Mouse (Mus musculus) stomach, postnatal 0 days (tissue): Measurements from ENCODE around the gene Stk38. TPM values are rescaled to one million over a fixed set of nuclear protein-coding genes. Genes with fewer than 3 reads are reported as not detected.

Experiments used
- ATAC-seq: fragments of 200-750 bp; cut with Nextera tagmentation; 2 replicates; pipeline ENCODE4 v1.8.0; 2017; ENCODE audit not compliant: low FRiP score, low TSS enrichment
- DNase-seq: peaks from one replicate; pipeline ENCODE4 v3.0.0-alpha.2; 2016; ENCODE audit warnings: low spot score
- H3K27ac ChIP-seq: fragments of 300-500 bp; sonication (generic); replicated peaks from 2 replicates; pipeline ENCODE4 v1.5.1; 2014; ENCODE audit warnings: mild to moderate bottlenecking, control low read depth
- H3K27me3 ChIP-seq: fragments of 300-500 bp; sonication (generic); 2 replicates; pipeline ENCODE4 v1.6.1; 2014; ENCODE audit warnings: low read length; ENCODE audit not compliant: control insufficient read depth, insufficient read depth
- H3K36me3 ChIP-seq: fragments of 300-500 bp; sonication (generic); 2 replicates; pipeline ENCODE4 v1.6.1; 2014; ENCODE audit warnings: low read length, mixed read lengths; ENCODE audit not compliant: control insufficient read depth, insufficient read depth
- H3K4me1 ChIP-seq: fragments of 300-500 bp; sonication (generic); replicated peaks from 2 replicates; pipeline ENCODE4 v1.6.1; 2014; ENCODE audit warnings: antibody characterized with exemption; ENCODE audit not compliant: control insufficient read depth, insufficient read depth
- H3K4me2 ChIP-seq: fragments of 300-500 bp; sonication (generic); replicated peaks from 2 replicates; pipeline ENCODE4 v1.6.1; 2014; ENCODE audit warnings: low read depth, mild to moderate bottlenecking, control low read depth, moderate library complexity
- H3K4me3 ChIP-seq: fragments of 300-500 bp; sonication (generic); 2 replicates; pipeline ENCODE4 v1.5.1; 2014; ENCODE audit warnings: low read depth, low read length, control low read depth
- H3K9ac ChIP-seq: fragments of 300-500 bp; sonication (generic); 2 replicates; pipeline ENCODE4 v1.6.1; 2014; ENCODE audit warnings: mild to moderate bottlenecking, low read length, control low read depth, mixed read lengths
- H3K9me3 ChIP-seq: fragments of 300-500 bp; sonication (generic); 2 replicates; pipeline ENCODE4 v1.6.1; 2016; ENCODE audit warnings: low read length; ENCODE audit not compliant: control insufficient read depth
- CTCF ChIP-seq: IDR thresholded peaks from 2 replicates; pipeline ENCODE4 v1.5.1; 2016; ENCODE audit warnings: antibody characterized with exemption, low read depth, mild to moderate bottlenecking, moderate library complexity
- EP300 ChIP-seq: optimal IDR thresholded peaks from 2 replicates; pipeline ENCODE3; 2016; ENCODE audit warnings: antibody characterized with exemption
- WGBS: fragments of 180-500 bp; shearing (Covaris S2); extraction: QIAGEN DNeasy Blood & Tissue Kit; methylation state at CpG from one replicate; pipeline ENCODE4 v1.1.7; 2014; 5-methylcytosine and 5-hydroxymethylcytosine counted together
- polyA plus RNA-seq: library from polyadenylated mRNA; unstranded; fragments of >200 nt; fragmentation: Nextera tagmentation; extraction: Ambion mirVana; gene quantifications from 2 replicates; pipeline ENCODE4 v1.2.1, GENCODE M21; 2015

Gene Stk38
- polyA plus RNA-seq, 1 experiment from 2014 or later, result 64.8 TPM

- ATAC-seq (no peak), DNase-seq (peak; percentile 50)
- H3K9ac ChIP-seq, result no peak overlapping the region
- no peak overlapping the region for H3K4me3 ChIP-seq
- H3K36me3 ChIP-seq, result no peaks in the 10 kb centered on the region
- TF ChIP-seq EP300, result no peak
- peak; percentile 78 for TF ChIP-seq CTCF
- no peak overlapping the region for H3K27ac ChIP-seq
- no peak overlapping the region for H3K4me2 ChIP-seq
- H3K4me1 ChIP-seq, result no peaks in the 10 kb centered on the region
- no peaks in the 10 kb centered on the region for H3K9me3 ChIP-seq
- no peaks in the 10 kb centered on the region for H3K27me3 ChIP-seq
Measured at GRCm38 (mm10) chr17:29020444-29020843, 12.6 kb upstream of the Stk38 start.

DNA sequence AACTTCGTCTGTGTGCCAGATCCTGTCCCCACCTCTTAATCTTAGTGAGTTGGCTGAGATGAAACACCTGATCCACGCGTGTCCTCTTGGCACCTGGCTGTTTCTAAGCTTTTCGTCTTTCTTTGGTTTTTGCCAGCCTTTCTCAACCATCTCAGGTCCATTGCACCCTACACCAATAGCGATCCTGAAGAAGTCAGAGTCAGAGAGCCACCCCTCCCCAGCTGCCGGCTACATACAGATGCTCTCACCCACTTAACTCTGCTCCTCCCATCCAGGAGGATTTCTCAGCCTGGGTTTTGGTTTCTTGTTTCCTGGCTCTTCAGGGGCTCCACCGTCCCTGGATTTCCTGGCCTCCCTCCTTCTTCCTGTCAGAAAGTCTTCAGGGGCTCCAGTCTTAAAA, 11.6 kb upstream of the Stk38 start:
- Histone ChIP-seq H3K4me3 (no peak overlapping the region), H3K36me3 (no peaks in the 10 kb centered on the region), H3K9me3 (no peaks in the 10 kb centered on the region), H3K4me1 (no peaks in the 10 kb centered on the region), H3K27me3 (no peaks in the 10 kb centered on the region), H3K4me2 (no peak overlapping the region), H3K9ac (no peak overlapping the region), H3K27ac (no peak overlapping the region)
- no peak for TF ChIP-seq CTCF
- TF ChIP-seq EP300, result no peak
- DNase-seq, result no peak
- ATAC-seq, result no peak
- WGBS, result 60% methylated on average over 7 of the region's 7 CpGs

DNA sequence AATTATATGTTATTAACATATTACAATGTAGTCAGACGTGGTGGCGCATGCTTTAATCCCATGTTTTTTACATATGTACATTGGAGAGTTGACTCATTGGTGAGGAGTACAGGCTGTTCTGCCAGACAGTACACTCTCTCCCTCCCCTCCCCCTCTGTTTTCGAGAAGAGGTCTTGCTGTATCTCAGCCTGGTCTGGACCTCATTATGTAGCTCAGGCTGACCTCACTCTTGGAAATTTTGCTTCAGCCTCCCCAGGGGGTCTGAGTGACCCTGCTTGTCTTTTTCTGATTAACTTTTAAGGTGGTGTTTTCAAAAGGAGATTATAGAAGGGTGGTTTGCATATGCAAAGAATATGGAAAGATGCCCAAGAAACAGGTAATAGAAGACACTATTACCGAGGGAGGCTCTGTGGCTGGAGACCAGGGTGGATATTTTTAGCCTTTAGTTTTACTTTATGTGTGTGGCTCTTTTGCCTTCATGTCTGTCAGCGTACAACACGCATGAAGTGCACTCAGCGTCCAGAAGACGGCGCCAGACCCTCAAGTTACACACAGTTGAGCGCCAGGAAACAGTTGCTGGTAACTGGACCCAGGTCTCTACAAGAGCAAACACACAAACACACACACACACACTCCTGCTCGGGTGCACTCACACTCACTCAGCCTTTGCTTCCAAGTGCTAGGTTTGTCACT, 10.6 kb upstream of the Stk38 start:
- H3K9me3 ChIP-seq, result no peaks in the 10 kb centered on the region
- no peaks in the 10 kb centered on the region for H3K36me3 ChIP-seq
- TF ChIP-seq CTCF (peak; percentile 68), EP300 (no peak)
- ATAC-seq (peak; percentile 41), DNase-seq (peak; percentile 65)
- no peaks in the 10 kb centered on the region for H3K27me3 ChIP-seq
- peak overlapping the region; percentile 65 for H3K27ac ChIP-seq
- no peak overlapping the region for H3K9ac ChIP-seq
- H3K4me3 ChIP-seq, result no peak overlapping the region
- no peak overlapping the region for H3K4me2 ChIP-seq
- WGBS, result 46% methylated on average over 11 of the region's 11 CpGs
- H3K4me1 ChIP-seq, result no peaks in the 10 kb centered on the region

GRCm38 (mm10) chr17:29016705-29017104, 8.9 kb upstream of the Stk38 start:
- WGBS, result 50% methylated on average over 4 of the region's 4 CpGs
- ATAC-seq, result peak; percentile 64

DNA sequence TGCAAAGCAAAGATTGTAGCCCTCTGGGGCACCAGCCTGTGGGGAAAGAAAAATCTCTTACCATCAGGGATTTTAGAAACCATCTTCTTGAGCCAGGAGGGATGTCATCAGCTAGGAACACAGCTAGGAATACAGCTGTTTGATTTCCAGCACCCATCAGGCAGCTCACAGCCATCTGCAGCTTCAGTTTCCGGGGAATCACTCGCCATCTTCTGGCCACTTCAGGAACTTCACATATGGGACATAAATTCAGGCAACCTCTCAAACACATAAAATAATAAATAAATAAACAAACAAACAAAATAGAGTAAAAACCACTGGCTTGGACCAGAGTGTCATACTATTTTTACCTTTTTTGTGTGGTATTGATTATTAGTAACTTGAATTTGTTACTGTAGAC, 7.8 kb upstream of the Stk38 start:
- Histone ChIP-seq H3K9ac (no peak overlapping the region), H3K4me1 (no peaks in the 10 kb centered on the region), H3K27me3 (no peaks in the 10 kb centered on the region), H3K36me3 (no peaks in the 10 kb centered on the region), H3K4me3 (no peak overlapping the region), H3K4me2 (no peak overlapping the region), H3K9me3 (no peaks in the 10 kb centered on the region), H3K27ac (no peak overlapping the region)
- DNase-seq (peak; percentile 56), ATAC-seq (no peak)
- TF ChIP-seq CTCF, result peak; percentile 71
- TF ChIP-seq EP300, result no peak
- WGBS, result 44% methylated on average over 2 of the region's 2 CpGs

More at GRCm38 (mm10) chr17:29016705-29017104, 8.9 kb upstream of the Stk38 start:
- Histone ChIP-seq H3K27ac (peak overlapping the region; percentile 86), H3K4me3 (no peak overlapping the region), H3K36me3 (no peaks in the 10 kb centered on the region), H3K4me1 (no peaks in the 10 kb centered on the region), H3K4me2 (no peak overlapping the region), H3K9ac (no peak overlapping the region), H3K9me3 (no peaks in the 10 kb centered on the region), H3K27me3 (no peaks in the 10 kb centered on the region)
- peak; percentile 68 for DNase-seq
- peak; percentile 84 for TF ChIP-seq EP300
- no peak for TF ChIP-seq CTCF

- ATAC-seq (no peak), DNase-seq (no peak)
- no peak overlapping the region for H3K4me3 ChIP-seq
- H3K4me1 ChIP-seq, result no peaks in the 10 kb centered on the region
- H3K27me3 ChIP-seq, result no peaks in the 10 kb centered on the region
- no peak overlapping the region for H3K9ac ChIP-seq
- no peaks in the 10 kb centered on the region for H3K36me3 ChIP-seq
- H3K4me2 ChIP-seq, result no peak overlapping the region
- TF ChIP-seq CTCF (no peak), EP300 (no peak)
- H3K9me3 ChIP-seq, result no peaks in the 10 kb centered on the region
- H3K27ac ChIP-seq, result no peak overlapping the region
Measured at GRCm38 (mm10) chr17:29014235-29014634, 6.4 kb upstream of the Stk38 start.
